Mouse (Mus musculus): ENCODE results near the gene Clic5.

Clic5 gene

DNA sequence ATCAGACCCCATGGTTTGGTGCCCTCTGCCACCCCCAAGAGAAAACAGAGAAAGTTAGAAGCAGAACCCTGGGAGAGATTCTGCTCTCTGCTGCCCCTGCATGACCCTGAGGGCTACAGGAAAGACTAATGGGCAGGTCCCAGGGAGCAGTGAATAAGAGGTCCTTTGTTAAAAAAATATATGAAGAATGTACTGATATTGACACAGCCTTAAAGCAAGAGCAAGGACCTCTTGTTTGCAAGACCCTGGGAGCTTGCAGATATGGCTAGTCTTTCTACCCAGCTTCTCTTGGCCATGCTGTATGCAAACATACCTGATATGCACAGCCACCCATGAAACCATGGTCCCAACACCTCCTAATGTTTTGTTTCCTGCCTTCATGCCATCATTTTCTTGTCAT is 86.4 kb downstream of the Clic5 start:
- DNase-seq = no peak

DNA sequence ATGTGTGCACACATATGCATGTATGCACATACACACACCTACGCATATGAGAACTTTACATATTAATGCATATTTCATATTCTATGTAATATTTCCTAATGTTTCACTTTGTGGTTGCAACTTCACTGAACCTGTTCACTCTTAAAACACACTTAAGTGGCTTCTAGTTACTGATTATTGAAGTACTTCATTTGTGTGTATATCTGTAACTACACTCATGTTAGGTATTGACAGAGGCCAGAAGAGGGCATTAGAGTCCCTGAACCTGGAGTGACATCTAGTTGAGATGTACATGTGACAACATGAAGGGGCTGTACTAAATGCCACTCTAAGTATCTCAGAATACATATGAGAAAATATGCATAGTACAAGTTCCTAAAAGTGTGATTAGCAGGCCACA is 99.9 kb downstream of the Clic5 start:
- no peak for DNase-seq

DNA sequence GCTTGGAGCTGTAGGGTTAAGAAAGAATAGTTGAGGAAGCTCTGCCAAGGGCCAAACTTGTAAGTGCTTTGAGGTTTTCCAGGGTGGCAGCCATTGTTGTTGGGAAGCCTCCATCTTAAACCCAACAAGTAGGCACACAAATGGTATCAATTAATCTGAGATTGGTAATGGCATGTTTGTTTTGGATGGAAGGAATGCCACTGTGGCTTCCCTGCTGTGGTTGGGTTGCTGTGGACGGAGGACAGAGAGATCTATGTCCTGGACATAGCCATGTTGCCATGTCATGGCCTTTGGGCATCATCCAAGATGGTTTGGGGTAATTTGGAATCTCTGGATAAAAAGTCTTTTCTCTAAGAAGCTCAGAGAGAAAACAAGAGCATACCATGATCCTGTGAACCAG is 108.8 kb downstream of the Clic5 start:
- no peak for DNase-seq

DNA sequence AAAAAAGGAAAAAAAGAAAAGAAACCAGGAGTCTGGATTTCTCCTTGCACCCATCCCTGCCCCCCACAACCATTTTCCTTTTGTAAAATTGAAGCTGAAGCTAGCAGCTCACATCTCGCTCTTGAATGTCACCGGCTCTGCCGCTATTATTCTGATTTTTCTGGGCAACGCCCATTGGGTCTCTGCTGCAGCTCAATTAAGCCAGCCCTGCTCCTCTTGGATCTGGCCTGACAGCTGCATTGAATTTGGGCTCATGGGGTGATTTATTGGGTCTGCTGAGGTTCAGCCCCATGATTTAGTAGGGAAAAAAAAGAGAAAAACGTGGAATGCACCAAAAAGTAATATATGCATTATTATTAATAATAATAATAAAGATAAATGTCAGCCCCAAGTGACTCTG is 111.9 kb downstream of the Clic5 start:
- no peak for DNase-seq

DNA sequence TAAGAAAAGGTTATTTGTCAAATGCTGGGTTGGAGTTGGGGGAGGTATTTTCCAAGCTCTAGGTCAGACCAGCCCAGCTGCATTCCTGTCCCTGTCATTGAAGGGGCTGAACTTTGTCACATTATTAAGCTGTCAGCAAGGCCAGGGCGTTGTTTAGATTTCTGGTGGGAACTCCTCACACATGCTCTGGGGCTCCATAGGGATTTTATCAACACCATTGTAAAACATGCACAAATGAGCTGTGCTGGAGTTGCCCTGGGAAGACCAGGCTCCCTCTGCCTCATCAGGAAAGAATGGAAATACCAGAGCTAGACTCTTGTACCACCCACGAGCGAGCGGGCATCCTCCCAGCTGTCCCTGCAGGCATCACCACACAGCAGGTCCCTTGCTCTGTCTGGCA is 112.3 kb downstream of the Clic5 start:
- DNase-seq = no peak

DNA sequence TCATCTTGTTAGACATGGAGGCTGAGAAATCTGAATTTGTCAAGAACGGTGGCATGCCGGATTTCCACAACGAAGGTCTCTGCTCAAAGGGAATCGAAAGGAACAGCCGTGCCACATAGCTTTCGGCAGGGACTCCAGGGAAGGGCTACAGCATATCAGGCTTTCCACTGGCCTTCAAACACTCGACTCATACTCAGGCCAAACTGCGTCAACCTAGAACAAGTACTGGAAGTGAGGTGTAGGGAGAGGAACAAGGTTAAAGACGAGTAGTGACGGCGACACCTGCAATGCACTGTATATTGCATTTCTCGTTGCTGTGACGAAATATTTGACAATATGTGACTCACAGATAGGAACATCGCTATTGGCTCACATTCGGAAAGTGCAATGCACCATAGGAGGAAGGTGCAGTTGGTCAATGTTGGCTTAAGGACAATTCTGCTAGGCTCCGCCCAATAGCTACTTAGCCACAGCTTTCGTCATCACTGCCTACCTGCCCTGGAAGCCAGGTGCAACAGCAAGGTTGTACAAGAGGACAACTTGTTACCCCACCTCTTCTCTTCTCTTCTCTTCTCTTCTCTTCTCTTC is 112.9 kb downstream of the Clic5 start:
- no peak for DNase-seq

DNA sequence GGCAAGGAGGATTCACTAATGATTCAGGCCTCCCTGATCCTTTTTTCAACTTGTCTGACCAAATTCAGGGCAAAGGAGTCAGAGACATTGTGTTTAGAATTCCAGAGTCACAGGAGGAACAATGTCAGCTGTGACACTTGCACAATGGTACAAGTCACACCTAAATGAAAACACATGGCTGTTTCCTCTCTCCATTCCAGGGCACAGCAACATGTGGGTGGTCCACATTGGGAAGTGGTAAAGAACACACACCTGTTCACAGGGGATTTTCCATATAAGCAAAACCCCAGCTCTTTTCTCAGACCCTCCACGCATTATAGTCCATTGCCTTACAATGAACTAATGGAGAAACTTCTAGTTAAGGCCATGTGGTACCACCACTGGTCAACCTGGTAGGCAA is 115.7 kb downstream of the Clic5 start:
- DNase-seq = no peak

DNA sequence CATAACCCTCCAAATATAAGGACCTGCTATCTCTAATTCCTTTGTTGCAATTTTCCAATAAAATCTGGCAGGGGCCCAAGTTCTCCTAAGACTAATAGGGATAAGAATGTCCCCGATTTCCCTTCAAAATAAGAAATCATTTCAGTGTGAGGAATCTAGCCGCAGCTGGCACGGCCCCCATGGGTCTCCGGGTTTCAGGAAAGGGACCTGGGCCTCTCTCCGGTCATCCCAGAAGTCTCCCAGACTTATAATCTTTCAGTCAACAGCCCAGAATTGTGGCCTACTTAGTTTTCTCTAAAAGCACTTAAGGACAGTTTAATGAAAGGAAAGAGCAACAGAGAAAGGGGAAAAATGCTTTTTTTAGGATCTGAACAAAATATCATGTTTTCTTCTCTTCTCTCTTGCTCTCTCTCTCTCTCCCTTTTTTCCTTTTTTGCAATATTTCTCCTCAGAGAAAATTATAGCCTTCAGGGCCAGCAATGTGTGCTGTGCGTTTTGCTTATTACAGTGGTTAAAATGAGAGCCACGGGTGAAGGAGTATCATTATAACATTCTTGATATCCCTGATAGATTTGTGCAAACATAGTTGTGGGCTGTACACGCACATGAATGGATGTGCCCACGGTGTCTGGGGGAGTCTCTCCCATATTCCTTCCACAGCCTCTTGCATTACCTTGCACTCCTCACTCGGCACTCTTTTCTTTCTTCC is 121.7 kb downstream of the Clic5 start:
- DNase-seq = no peak

DNA sequence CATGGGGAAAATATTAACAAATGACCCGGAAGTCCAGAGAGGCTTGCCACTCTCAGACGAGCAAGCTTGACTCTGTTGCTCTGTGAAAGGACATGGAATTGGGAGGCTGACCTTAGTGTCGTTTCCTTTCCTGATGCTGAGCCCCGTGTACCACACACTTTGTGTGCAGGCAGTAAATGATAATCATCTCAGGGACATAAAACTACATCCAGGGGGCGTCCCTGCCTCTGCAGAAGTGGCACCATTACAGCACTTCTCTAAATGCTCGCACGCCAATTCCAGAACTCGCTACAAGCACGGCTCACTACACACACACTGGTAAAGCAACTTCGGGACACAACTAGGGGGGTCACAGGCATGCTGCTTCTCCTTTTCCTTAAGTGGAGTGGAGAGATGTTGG is 136.9 kb downstream of the Clic5 start:
- DNase-seq = no peak

DNA sequence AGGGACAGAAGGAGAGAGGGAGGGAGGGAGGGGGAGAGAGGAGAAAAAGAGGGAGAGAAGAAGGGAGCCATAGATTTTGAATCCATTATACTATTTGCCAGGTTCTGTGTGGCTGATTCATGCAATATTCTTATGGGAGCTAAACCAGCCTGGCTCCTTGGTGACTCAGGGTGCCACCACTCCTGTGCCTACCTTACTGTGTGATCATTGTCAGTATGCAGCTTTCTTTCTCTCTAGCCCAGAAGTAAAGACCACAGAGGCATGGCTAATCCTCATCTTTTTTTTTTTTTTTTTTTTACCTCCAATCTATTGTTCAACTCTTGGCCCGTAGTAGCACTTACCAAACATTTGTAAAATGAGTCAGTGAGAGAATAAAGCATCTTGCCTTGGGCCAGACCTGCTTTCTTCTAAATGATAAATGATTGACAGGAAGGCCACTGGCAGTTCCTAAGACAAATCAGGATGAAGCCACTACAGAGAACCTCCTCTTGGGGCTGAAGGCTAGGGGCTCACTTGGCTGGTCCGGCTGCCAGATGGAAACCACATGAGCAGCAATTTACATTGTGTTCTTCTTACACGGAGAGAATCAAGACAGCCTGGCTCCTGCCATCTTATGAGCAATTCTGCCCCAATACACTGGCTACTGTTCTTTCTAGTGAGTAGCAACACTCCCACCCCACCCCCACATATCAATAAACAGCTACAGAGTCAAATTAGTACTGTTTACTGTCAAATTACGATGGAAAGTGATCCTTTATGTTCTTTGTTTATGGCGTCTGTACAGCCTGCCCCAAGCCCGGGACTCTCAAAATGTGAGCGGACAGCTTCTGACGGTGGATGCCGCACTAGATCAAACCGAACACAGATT is 139.1 kb downstream of the Clic5 start:
- DNase-seq = no peak

DNA sequence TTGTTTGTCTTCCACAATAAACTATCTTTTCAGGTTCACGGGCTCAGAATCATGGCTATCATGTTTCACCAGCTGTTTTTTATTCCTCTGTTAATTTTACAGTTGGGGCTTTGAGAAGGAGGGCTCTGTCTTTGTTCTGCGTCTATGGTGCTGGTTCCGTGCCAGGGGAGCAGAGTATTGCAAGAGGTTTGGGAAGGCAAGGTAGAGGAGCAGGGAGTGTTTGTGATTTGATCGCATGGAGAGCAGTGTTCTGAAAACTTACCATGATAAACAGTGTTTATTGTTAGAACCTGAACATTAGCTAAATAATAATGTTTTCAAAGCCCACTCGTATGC is 139.7 kb downstream of the Clic5 start:
- no peak for DNase-seq
